Mouse (Mus musculus) embryonic facial prominence, embryonic 11.5 days (tissue): ENCODE measurements around the gene Spen. TPM values are rescaled to one million over a fixed set of nuclear protein-coding genes. Genes with fewer than 3 reads are reported as not detected.
"Not testable (repeated sequence)": the region's sequence is repeated elsewhere in the genome, so short reads cannot be mapped to it uniquely, and the experiment has no call there.

ENCODE experiments used
- ATAC-seq: fragments of 200-750 bp; cut with Nextera tagmentation; replicated peaks from 2 replicates; pipeline ENCODE4 v1.8.0; 2017; ENCODE audit warnings: low read depth; ENCODE audit not compliant: insufficient number of reproducible peaks, low FRiP score, low TSS enrichment
- DNase-seq: peaks from one replicate; pipeline ENCODE4 v3.0.0-alpha.2; 2015; ENCODE audit warnings: low spot score
- H3K27ac ChIP-seq: fragments of 300-500 bp; sonication (generic); replicated peaks from 2 replicates; pipeline ENCODE4 v1.5.1; 2014; ENCODE audit warnings: mild to moderate bottlenecking, low read depth, low read length, control low read depth
- H3K27me3 ChIP-seq: fragments of 300-500 bp; sonication (generic); 2 replicates; pipeline ENCODE4 v1.6.1; 2014; ENCODE audit warnings: mild to moderate bottlenecking, low read length, moderate library complexity, mixed read lengths; ENCODE audit not compliant: control insufficient read depth, insufficient read depth
- H3K36me3 ChIP-seq: fragments of 300-500 bp; sonication (generic); replicated peaks from 2 replicates; pipeline ENCODE4 v1.6.1; 2014; ENCODE audit warnings: low read depth, mild to moderate bottlenecking, low read length, moderate library complexity, mixed read lengths; ENCODE audit not compliant: control insufficient read depth, insufficient read depth
- H3K4me1 ChIP-seq: fragments of 300-500 bp; sonication (generic); 2 replicates; pipeline ENCODE4 v1.6.1; 2014; ENCODE audit warnings: low read length, mixed read lengths; ENCODE audit not compliant: control insufficient read depth, insufficient read depth
- H3K4me2 ChIP-seq: fragments of 300-500 bp; sonication (generic); 2 replicates; pipeline ENCODE4 v1.6.1; 2014; ENCODE audit warnings: low read depth, mild to moderate bottlenecking, control low read depth, low read length, moderate library complexity
- H3K4me3 ChIP-seq: fragments of 300-500 bp; sonication (generic); 2 replicates; pipeline ENCODE4 v1.5.1; 2014; ENCODE audit warnings: low read depth, low read length, control low read depth
- H3K9ac ChIP-seq: fragments of 300-500 bp; sonication (generic); replicated peaks from 2 replicates; pipeline ENCODE4 v1.6.1; 2014; ENCODE audit warnings: mild to moderate bottlenecking, control low read depth, low read length
- H3K9me3 ChIP-seq: fragments of 300-500 bp; sonication (generic); replicated peaks from 2 replicates; pipeline ENCODE4 v1.6.1; 2016; ENCODE audit warnings: mild to moderate bottlenecking, low read length, inconsistent platforms, mixed read lengths; ENCODE audit not compliant: control insufficient read depth
- WGBS: fragments of 180-500 bp; shearing (Covaris S2); extraction: QIAGEN DNeasy Blood & Tissue Kit; methylation state at CpG from one replicate; pipeline ENCODE4 v1.1.7; 2014; 5-methylcytosine and 5-hydroxymethylcytosine counted together
- polyA plus RNA-seq: library from polyadenylated mRNA; unstranded; fragments of >200 nt; fragmentation: Nextera tagmentation; extraction: Ambion mirVana; gene quantifications from 2 replicates; pipeline ENCODE4 v1.2.1, GENCODE M21; 2014

Spen gene
- polyA plus RNA-seq, 1 experiment from 2014 or later = 11.0 TPM

- WGBS = 19% methylated on average over 16 of the region's 16 CpGs
- DNase-seq (peak; percentile 22), ATAC-seq (no peak)
- Histone ChIP-seq H3K4me2 (peak overlapping the region; percentile 72), H3K36me3 (no peaks in the 10 kb centered on the region), H3K27ac (no peak overlapping the region), H3K27me3 (no peaks in the 10 kb centered on the region), H3K4me1 (no peaks in the 10 kb centered on the region), H3K9ac (0 out of 2 replicates have a peak overlapping the region, but pooled peaks have one; percentile 1), H3K4me3 (peak overlapping the region; percentile 38), H3K9me3 (no peaks in the 10 kb centered on the region)
Measured at GRCm38 (mm10) chr4:141558658-141559057, 20.3 kb upstream of the Spen start.

DNA sequence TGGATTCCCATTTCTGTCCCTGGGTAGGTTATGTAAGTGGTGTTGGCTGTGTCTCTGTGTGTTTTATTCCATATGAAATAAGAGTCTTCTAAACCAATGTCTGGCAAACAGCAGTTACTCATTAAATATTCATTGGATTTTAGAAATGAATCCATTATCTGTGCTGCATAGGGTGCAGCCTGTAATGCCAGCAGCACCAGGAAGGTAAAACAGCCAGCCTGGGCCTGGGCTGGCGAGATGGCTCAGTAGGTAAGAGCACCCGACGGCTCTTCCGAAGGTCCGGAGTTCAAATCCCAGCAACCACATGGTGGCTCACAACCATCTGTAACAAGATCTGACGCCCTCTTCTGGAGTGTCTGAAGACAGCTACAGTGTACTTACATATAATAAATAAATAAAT is 17.8 kb upstream of the Spen start:
- not testable (repeated sequence) for H3K27me3 ChIP-seq, ATAC-seq, H3K4me1 ChIP-seq, H3K4me3 ChIP-seq, H3K9ac ChIP-seq, DNase-seq, H3K4me2 ChIP-seq, H3K9me3 ChIP-seq, H3K36me3 ChIP-seq, H3K27ac ChIP-seq
- 93% methylated on average over 5 of the region's 6 CpGs for WGBS

GRCm38 (mm10) chr4:141554255-141554865 is 16.0 kb upstream of the Spen start:
- not testable (repeated sequence) for H3K36me3 ChIP-seq, DNase-seq, H3K27ac ChIP-seq, H3K9ac ChIP-seq, ATAC-seq, H3K4me2 ChIP-seq, H3K9me3 ChIP-seq, H3K4me1 ChIP-seq, H3K4me3 ChIP-seq, H3K27me3 ChIP-seq
- WGBS = 88% methylated on average over 7 of the region's 9 CpGs

DNA sequence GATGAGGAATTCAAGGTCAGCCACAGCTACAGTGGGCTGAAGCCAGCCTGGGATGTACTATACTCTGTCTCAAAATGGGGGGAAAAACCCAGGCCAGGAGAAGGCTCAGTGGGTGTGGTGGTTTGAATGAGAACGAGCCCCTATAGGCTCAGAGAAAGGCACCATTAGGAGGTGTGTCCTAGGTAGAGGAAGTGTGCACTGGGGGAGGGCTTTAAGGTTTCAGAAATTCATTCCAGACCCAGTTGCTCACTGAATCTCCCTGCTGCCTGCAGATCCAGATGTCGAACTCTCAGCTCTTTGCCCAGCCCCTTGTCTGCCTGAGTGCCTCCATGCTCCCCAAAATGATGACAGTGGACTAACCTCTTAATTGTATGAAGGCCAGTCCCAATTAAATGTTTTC is 14.1 kb upstream of the Spen start:
- Histone ChIP-seq H3K4me1 (no peaks in the 10 kb centered on the region), H3K9ac (no peak overlapping the region), H3K9me3 (no peaks in the 10 kb centered on the region), H3K27me3 (no peaks in the 10 kb centered on the region), H3K4me2 (no peak overlapping the region), H3K27ac (no peak overlapping the region), H3K4me3 (no peak overlapping the region), H3K36me3 (no peaks in the 10 kb centered on the region)
- 16% methylated on average over 2 of the region's 2 CpGs for WGBS
- DNase-seq (peak; percentile 78), ATAC-seq (peak; percentile 87)

DNA sequence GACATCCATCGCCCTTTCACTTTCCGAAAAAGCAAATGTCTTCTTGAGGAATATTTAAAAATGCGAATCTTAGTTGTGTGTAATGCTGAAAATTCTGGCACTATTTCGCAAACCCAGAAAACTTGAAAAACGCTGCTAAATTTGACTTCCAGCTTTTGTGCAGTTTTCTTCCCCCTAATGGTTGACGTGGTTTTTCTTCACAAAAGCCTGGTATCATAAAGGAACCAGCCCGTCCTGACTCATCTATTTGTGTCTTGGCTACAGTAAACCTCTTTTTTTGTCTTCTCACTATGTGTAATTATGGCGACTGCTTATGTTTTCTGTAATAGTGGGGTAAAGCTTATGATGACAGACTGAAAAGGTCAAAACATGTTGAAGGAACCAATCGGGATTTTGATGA is 8.9 kb upstream of the Spen start:
- WGBS = 24% methylated on average over 9 of the region's 9 CpGs
- H3K27me3 ChIP-seq = no peaks in the 10 kb centered on the region
- H3K9me3 ChIP-seq = no peaks in the 10 kb centered on the region
- no peaks in the 10 kb centered on the region for H3K36me3 ChIP-seq
- H3K4me1 ChIP-seq = no peaks in the 10 kb centered on the region
- peak overlapping the region; percentile 83 for H3K4me2 ChIP-seq
- no peak for ATAC-seq
- peak; percentile 47 for DNase-seq
- peak overlapping the region; percentile 98 for H3K9ac ChIP-seq
- peak overlapping the region; percentile 99 for H3K27ac ChIP-seq
- H3K4me3 ChIP-seq = peak overlapping the region; percentile 75

- Histone ChIP-seq H3K27me3 (no peaks in the 10 kb centered on the region), H3K4me2 (peak overlapping the region; percentile 83), H3K36me3 (no peaks in the 10 kb centered on the region), H3K4me1 (no peaks in the 10 kb centered on the region), H3K27ac (peak overlapping the region; percentile 99), H3K9me3 (no peaks in the 10 kb centered on the region), H3K4me3 (peak overlapping the region; percentile 75), H3K9ac (peak overlapping the region; percentile 98)
- ATAC-seq (peak; percentile 89), DNase-seq (peak; percentile 94)
- under 1% methylated on average over 89 of the region's 98 CpGs for WGBS
Measured at GRCm38 (mm10) chr4:141546334-141547200, 8.2 kb upstream of the Spen start.

DNA sequence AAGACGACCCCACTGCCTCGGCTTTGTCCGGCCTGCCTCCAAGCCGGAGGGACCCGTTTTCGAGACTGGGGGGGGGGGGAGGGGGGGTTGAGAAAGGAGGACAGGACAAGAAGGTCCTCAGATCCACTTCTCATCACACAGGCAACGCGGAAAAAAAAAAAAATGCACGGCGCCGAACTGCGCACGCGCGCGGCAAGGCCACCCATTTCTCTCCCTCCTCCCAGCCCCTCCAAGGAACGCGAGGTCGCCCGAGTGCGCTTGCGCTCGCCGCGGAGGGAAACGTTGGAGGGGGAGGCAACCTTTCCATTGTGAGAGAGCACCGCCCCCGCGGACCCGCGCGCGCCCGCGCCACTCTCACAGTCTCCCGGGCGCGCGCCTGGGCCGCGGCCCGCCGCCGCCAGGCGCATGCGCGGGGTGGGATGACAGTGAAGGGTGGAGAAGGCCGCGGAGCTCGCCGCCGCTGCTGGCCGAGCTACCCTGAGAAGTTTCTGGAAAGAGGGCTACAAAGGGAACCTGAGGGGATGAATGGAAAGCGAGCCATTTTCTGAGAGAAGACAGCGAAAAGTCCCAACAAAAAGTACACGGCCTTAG is 7.4 kb upstream of the Spen start:
- peak; percentile 99 for DNase-seq
- Histone ChIP-seq H3K9me3 (no peaks in the 10 kb centered on the region), H3K27ac (peak overlapping the region; percentile 99), H3K27me3 (no peaks in the 10 kb centered on the region), H3K4me2 (peak overlapping the region; percentile 83), H3K9ac (peak overlapping the region; percentile 98), H3K4me1 (no peaks in the 10 kb centered on the region), H3K4me3 (peak overlapping the region; percentile 75), H3K36me3 (no peaks in the 10 kb centered on the region)
- WGBS = 0% methylated on average over 42 of the region's 56 CpGs
- peak; percentile 57 for ATAC-seq
